Mouse (Mus musculus) mesoderm, embryonic 11.5 days (tissue): ENCODE data around the gene Gpatch1.

Source experiments
- DNase-seq: peaks from one replicate; pipeline ENCODE4 v3.0.0-alpha.2; 2012; ENCODE audit warnings: low read depth, low spot score

Gene Gpatch1

DNA sequence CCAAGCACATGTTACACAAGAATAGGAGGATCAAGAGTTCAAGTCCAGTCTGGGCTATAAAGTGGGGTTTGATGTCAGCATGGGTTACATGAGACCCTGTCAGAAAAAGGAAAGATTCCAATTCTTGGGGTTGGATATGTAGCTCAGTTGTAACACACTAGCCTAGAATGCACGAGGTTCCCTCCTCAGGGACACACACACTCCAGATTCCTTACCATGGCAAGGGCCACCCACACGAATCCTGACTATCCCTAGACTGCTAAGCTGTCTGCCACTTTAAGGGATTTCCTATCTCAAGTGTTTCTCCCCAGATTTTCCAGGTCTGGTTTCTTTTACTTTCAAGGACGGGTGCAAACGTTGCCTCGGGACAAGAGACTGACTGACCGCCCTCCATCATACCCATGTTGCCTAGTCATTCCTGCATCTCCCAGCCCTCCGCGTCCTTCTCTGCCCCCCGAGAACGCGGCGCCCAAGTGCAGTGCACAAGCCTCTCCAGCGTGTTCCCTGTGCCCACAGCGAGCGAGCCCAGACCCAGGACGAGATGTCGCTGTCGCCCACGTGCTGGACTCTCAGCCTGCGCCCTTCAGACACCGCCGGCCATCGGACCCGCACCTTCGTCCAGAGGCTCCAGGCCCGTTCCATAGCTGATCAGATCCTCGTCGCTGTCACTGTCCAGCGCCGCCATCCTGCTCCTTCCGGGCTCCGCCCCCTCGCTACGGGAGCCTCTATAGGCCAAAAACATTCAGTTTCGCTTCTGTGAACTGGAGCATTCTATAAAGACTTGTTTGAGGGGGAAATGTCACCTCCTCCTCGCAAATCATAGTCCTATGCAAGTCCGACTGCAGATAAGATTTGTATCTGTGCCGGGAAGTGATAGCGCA is at the start of gene Gpatch1:
Gene Gpatch1, minus strand, starts transcription at position 712 of the 881 bp plus-strand sequence.
- DNase-seq, result peak; percentile 87

DNA sequence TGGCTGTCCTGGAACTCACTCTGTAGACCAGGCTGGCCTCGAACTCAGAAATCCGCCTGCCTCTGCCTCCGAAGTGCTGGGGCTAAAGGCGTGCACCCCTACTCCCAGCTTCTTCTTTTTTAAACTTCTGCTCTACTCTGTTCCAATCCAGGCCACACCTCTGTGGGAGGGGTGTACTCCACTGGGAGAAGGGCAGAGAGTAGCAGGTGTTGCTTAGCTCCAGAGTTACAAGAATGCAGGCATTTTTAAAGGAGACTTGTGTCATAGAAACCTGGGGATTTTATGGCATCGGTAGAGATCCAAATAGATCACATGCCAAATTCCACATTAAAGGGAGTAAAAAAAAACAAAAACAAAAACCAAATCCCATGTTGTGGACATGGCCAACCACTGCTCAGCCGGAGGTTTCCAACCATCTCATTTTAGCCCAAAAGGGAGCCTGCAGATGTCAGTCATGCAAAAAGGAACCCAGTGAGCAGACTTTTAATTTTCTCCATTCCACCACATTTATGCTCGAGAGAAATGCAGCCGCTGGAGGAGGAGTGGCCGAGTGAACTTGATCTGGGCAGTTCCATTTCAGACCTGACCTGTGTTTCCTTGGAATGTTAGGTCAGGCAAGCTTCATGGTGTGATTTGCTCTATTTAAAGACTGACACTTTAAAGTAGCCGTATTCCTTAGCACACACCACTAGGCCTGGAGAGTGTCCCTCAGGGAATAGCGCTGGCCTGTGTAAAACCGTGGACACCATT is 47.1 kb upstream of the Gpatch1 start:
- peak; percentile 18 for DNase-seq

DNA sequence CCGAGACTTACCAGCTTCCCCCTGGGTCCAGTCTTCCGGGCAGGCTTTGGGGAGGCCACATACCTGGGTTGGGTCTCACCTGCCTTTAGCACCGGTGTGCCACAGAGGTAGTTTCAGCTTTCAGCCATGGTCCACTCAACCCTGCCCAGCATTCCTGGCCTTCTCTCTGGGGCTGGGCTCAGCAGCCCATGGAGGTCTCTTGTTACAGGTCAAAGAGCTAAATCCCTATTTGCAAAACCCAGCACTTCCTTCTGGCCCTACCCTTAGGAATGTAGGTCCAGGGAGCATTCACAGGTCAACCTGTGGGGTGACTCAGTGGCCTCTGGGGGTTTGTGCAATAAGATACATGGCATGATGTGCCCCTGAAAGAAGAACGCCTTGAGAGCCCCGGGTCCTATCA is 44.6 kb upstream of the Gpatch1 start:
- no peak for DNase-seq

DNA sequence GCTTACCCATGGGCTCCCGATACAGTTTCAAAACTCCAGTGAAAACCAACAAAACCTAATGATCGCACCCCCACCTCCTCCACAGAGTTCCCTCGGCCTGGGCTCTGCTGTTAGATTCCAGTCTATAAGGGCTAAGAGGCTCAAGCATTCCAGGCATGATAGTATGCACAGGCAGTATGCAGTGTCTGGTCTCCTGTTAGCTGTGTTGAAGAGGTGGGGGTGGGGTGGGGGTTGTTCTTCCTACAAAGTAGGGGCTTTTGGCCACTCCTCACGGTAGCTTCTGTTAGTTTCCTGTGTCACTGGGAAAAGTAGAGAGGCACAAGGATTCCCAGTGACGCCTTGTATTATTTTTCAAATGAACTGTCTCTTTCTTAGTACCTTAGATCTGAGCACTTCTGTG is 44.0 kb upstream of the Gpatch1 start:
- DNase-seq, result no peak

DNA sequence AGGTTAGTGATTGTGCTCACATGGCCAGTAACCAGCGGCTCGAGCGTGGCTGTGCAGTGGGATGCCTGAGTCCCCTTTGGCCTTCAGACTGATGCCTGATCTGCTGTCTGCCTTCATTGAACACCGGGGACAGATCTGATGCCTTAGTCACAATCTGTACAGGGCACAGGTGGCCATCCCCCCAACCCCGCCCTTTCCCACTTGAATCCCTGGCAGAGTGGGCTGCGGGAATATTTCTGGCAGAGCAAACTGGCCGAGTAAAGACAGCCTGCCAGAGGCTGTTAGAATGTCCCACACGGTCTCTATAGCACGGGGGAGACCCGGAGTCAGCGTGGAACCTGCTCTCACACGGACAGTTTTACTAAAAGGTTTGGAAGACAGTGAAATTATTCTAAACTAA is 39.4 kb upstream of the Gpatch1 start:
- DNase-seq, result no peak

DNA sequence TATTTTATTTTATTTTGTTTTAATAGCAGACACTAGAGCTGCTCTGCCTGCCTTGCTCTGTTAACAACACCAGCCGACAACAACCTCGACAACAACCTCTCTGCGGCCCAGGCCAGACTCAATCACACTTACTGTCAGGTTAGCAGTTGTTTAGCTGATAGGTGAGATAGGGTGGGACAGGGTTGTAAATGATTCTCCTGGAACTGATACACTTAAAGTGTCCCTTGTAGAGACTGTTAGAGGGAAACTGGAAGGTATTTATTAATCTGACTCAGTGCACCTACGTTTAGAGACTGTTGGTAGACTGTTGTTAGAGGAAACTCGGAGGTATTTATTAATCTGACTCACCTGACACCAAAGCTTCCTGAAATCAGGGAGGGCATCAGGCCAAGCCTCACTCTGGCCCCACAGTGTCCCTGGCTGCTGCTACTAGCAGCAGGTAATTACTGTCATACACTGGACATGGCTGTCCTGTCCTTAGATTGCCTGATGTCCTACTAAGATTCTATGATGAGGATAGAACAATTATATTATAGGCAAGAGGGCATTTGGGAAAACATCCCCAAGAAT is 37.1 kb upstream of the Gpatch1 start:
- DNase-seq, result no peak

DNA sequence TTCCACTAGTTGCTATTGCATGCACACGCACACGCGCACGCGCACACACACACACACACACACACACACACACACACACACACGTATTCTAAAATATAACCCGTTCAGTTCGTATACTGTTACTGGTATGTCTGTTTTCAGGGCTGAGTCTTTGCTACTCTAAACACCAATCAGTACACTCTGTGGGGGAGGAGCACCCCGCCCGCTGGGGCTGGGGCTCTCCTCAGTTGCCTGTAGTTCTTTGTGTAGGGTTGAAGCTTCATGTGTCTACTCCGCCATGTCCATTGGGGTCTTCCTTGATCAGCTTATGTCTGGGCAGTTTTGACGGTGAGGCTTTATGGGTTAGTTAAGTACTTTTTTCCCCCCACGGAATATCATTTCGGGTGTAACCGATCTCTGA is 35.1 kb upstream of the Gpatch1 start:
- no peak for DNase-seq

DNA sequence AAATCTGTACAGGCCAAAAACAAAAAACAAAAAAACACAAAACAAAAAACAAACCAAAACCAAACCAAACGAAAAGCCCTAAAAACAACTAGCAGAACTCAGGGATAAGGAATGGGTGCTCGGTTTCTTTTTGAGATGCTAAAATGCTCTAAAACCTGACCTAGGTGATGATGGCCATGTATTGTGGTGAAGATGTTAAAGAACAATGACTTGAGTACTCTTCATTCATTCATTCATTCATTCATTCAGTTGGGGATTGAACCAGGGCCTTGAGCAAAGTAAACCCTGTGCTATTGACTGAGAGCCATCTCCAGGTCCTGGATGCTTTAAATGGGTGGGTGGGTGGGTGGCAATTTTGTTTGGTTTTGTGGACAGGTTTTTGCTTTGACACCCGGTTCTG is 32.9 kb upstream of the Gpatch1 start:
- DNase-seq, result no peak

DNA sequence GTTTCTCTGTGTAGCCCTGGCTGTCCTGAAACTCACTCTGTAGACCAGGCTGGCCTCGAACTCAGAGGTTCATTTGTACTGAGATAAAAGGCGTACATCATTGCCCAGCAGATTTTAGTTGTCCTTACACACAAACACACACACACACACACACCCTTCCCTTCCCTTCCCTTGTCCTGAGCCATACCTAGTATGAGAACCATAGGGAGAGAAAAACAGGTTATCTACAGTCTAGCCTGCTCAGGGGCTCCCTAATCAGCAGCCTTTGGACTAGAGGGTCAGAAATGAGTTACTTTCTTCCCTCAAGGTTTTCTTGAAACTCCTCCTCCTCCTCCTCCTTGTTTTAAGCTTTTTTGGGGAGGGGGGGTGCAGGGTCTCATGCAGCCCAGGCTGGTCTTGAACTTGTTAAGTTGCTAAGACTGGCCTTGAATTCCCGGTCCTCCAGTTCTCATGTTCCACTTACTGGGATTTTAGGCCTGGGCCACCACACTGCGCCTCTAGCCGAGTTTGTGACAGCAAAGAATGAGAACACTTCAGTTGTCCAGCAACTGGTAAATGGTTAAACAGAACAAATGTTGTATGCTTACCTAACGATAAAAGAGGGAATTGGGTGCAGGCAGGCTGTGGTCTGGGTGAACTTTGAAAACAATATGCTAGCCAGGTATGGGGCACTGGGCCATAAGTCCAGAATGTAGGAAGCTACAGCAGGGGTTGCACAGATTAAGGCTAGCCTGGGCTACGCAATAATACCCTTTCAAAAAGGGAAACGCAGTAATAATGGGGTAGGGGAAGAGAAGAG is 31.8 kb upstream of the Gpatch1 start:
- DNase-seq, result no peak

DNA sequence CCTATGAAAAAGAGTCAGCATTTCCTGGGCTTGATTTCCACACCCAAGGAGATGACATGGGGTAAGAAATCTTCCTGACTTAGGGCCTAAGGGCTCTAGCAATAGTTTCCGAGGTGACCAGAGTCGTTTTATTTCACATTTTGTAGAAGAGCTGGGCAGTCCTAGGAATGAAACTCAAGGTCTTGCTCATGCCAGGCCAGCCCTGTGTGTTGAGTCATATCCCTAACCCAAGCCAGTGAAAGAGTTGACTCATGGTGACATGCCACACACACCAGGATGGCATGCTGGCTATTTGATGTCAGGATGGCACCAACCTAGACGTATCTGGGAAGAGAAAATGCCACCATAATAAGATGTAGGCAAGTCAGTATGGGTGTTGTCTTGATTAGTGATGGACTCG is 30.8 kb upstream of the Gpatch1 start:
- no peak for DNase-seq

DNA sequence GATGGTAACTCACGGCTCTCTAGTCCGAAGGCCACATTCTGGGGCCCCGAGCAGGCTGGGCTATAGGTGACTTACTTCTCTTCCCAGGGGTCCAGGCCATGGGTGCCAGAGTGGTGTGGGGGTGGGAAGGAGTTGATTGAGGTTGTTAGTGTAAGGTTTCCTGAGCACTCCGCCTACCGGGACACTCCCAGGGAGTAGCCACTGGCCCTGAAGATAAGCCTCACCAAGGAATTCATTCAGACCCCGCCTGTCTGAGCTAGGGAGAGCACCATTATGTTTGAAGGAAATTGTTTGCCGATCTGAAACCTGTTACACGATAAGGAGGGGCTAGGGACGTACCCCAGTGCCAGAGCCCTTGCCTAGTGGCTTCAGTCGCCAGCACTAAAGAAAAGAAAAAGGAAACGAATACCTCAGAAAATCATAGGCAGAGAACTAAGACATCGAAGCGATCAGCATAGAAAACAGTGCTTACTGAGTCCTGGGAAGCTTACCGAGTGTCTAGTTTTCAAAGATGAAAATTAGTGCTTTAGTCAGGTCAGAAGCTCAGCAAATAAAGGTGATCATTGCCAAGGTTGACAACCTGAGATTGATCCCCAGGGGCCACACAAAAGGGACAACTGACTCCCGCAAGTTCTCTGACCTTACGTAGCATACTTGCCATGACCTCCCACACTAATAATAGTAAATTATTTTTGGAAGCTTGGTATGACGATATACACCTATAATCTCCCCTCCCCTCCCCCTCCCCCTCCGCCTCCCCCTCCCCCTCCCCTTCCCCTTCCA is 29.9 kb upstream of the Gpatch1 start:
- no peak for DNase-seq

DNA sequence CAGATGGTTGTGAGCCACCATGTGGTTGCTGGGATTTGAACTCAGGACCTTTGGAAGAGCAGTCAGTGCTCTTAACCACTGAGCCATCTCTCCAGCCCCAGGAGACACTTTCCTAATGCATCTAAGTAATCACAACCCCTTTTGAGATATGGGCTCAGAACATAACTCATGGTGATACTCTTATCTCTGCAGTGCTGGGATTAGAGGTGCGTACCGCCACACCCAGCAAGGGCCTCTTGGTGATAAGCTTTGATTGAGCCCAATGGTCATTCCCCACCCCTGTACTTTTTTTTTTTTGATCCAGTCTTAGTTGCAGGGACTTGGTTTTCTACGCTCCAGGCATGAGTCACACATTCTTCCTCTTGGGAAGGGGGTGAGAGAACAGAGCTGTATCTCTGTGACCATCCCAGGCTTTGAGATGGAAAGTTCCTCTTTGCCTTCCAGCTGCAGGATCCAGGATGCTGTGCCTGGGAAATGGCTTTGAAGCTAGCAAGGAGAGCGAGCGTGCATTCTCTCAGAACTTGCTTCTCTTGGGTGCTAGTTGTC is 26.6 kb upstream of the Gpatch1 start:
- DNase-seq, result no peak

DNA sequence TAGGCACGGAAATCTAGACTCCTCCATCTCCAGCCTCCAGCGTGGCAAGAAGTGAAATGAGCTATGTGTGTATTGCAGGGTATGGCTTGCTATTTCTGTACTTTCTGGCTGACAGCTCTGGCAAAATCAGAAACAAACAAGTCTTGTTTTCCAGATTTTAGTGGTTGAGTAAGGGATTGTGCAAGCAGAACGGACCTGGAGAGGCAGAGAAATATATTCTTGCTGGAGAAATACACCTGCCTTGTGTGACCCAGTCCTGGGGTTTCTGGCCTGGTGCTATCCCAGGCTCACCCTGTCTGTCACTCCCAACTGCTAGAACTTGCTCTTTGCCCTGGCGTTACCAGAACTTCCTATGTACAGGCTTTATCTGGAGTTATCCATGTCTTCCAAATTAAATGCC is 24.3 kb upstream of the Gpatch1 start:
- no peak for DNase-seq

DNA sequence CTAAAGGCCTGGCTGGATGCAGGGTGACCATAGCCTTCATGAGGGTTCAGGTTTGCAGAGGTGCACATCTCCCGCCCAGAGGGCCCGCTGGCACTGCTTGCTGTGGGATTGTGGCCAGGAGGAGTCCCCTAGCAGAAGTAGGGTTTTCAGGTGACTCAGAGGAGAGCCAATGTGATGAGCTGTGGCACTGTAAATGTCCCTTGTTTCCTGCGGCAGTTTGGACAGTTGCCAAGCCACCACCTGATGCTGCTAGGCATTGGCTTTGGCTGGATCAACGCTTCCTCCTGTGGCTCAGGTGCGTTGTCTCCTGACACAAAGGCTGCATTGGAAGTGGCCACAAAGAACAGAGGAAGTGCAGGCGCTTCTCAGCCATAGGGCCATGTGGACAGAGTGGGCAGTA is 23.0 kb upstream of the Gpatch1 start:
- no peak for DNase-seq

DNA sequence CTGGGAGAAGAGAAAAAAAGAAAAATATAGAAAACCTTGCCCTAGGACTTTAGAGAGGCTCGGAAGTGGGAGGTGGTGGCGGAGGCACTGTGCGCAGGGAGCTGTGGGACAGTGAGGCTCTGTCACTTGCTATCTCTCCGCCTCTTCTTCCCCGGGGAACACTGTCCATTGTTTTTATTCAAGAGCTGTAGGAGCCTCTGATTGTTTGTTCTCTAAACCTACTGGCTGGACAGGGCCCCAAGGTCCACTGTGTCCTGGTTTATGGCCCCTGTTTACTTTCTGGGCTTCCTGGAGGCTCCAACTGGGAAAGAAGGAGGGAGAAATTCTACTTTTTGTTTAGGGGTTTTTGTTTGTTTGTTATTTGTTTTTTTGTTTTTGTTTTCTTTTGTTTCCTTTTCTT is 22.0 kb upstream of the Gpatch1 start:
- DNase-seq, result no peak

DNA sequence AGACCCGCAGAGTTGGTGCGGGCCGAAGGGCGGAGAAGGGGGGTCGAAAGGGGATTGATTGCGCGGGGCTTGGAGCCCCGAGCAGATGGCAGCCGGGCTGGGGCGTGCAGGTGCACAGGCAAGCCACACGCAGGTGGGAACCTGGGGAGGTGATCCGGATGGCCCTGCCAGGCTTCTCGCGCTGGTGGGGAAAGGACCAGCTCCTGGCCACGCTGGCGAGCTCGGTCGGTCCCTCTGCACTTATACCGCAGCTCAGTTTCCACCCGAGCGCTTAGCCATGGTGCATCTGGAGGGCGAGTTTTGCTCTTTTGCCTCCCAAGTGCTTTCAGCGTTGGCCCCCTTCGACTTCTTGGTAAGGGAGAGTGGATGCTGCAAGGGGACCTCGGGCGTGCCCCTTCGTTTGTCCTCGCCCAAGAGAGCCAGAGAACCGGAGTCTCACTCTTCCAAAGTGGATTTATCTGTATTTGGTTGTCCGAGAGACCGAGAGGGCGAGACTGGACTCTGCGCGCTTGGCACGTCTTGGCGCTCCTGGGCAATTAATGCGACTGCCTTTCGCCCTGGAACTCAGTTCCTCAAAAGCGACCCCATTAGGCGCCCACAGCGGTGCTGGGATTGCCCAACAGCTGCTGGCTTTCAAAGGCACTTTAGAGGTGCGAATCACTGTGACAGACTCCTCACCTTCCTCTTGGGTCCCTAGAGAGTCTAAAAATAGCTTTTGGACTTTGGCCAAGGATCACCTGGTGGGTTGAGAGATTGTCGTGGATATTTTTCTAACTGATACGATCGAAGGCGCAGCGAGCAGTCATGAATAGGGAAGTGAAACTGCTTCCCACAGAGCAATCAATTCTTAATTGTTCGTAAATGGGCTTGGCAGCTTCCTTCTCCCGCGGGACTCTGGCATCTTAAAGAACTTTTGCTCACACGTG is 16.6 kb upstream of the Gpatch1 start:
- peak; percentile 21 for DNase-seq

DNA sequence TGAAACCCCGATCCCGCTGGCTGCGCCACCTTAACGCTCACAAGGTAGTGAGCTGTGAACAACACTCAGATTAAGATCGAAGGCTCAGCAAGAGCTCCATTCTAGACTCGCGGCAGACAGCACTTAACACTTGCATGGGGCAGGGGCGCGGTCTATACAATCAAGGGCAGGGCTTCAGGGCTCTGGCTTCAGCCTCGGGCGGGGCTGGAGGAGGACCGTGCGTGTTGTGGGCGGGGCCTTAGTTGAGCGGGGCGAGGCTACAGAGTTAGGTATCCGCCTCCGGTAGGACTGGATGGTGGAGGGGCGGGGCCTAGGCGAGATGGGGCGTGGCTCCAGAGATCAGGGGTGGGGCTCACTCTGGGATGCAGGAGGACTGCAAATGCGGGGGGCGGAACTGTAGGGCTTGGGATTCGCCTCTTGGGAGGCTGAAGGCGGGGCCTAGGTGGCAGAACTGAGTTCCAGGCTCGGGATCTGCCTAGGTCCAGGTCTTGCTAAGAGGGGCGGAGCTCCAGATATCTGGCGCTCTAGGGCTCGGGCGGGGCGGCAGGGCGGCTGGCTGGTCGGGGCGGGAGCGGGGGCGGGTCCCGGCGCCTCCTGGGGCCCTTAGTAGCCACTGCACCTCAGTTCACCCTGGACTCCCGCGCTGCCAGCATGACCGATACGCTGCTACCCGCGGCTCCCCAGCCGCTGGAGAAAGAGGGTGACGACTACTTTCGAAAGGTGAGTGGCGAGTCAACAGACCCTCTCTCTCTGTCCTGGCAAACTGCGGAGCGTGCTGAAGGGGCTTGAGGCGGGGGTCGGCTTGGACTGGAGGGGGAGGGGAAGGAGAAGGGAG is 15.7 kb upstream of the Gpatch1 start, which contains the start of gene Rhpn2:
Gene Rhpn2, plus strand, starts transcription at position 479 of the 835 bp plus-strand sequence.
- DNase-seq, result peak; percentile 98

DNA sequence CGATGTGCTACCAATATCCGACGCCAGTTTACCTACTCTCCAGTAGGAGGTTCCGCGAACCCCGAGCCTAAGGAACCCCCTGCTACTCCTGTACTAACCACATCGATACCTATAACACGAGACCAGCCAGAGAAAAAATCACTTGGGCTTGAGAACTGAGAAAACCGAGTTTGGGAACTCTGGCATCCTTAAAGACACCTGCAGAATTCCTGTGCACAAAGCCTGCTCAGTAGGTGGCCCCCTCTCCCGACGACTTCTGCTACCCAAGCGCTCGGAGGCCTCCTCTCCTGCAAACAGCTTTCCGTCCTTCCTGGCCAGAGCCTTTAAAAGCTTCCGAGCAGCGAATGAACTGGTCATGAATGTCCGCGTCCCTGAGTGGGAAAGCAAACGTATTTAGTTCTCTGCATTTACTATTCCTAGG is 15.0 kb upstream of the Gpatch1 start:
- peak; percentile 47 for DNase-seq

DNA sequence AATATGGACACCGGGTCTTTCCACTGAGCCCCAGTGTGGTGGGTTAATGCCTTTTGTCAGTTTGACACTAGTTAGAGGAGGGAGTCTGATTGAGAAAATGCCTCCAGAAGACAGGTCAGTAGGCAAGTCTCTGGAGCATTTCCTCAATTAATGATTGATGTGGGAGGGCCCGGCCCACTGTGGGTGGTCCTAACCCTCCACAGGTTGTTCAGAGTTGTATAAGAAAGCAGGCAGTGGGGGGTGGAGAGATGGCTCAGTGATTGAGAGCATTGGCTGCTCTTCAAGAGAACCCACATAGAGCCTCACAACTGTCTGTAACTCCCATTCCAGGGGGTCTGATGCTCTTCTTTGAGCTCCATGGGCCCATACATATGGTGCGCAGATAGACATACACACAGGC is 13.3 kb upstream of the Gpatch1 start:
- no peak for DNase-seq
